Mouse (Mus musculus): Measurements from ENCODE around the gene Arl5a.

- TF ChIP-seq E2F4 (IDR thresholded peaks at IDR 0.05; ENCODE audit: insufficient read depth): no peak
- TF ChIP-seq TCF3 (IDR thresholded peaks at IDR 0.05; ENCODE audit: insufficient read length, low read depth): no peak
- TF ChIP-seq POLR2AphosphoS2 (IDR thresholded peaks at IDR 0.05; ENCODE audit: insufficient read length, low read depth): no peak
- TF ChIP-seq TCF12 (IDR thresholded peaks at IDR 0.05; ENCODE audit: insufficient read depth, poor library complexity, severe bottlenecking): no peak
- TF ChIP-seq POLR2A (IDR thresholded peaks at IDR 0.05; ENCODE audit: insufficient read length, low read depth): no peak
- no peak for TF ChIP-seq MYOD1 (IDR thresholded peaks at IDR 0.05; ENCODE audit: control insufficient read depth in 1 of 3, insufficient read length in 2 of 3, low read depth in 2 of 3)
- TF ChIP-seq CEBPB (IDR thresholded peaks at IDR 0.05; ENCODE audit: insufficient read depth, poor library complexity, severe bottlenecking): no peak
- no peak for TF ChIP-seq MAX (IDR thresholded peaks at IDR 0.05; ENCODE audit: low read depth)
- TF ChIP-seq SRF (IDR thresholded peaks at IDR 0.05; ENCODE audit: control insufficient read depth, insufficient read length, low read depth): no peak
- TF ChIP-seq USF1 (IDR thresholded peaks at IDR 0.05; ENCODE audit: low read depth): no peak
- no peak for TF ChIP-seq MYOG (IDR thresholded peaks at IDR 0.05; ENCODE audit: control insufficient read depth in 1 of 3, insufficient read depth in 1 of 3, insufficient read length in 2 of 3, low read depth in 2 of 3)
Measured at GRCm38 (mm10) chr2:52386451-52386850, 38.2 kb downstream of the Arl5a start.
